Mouse (Mus musculus): ENCODE results near the gene Sp7.

Gene Sp7

DNA sequence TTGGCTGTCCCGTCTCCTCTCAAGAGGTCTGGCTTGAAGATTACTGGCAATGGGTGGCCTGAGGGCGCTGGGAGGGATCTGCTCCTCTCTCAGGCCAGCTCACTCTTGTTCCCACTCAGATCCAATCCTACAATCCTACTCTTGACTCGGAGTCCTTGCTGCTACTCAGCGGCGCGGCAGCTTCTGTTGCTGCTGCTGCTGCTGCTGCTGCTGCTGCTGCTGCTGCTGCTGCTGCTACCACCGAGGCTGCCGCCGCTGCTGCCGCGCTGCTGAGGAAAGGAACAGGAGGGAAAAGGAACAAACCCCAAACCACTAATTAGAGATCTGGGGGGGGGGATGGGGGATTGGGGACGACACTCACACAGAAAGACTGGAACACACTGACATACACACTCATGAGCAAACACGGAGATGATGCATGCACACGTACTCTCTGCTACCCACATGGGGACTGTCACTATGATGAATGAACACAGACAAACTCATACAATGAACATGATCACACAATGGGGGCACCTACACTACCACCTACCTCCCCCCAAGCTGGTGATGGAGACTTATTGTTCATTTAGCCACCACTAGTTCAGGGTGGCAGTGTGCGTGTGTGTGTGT lies at the start of gene Sp7:
TSS of gene Sp7 (minus strand) at position 450 of the 612 bp plus-strand sequence.
- DNase-seq (ENCODE audit: low read depth), result no peak

- no peak for DNase-seq (ENCODE audit: low read depth)
Observed at GRCm38 (mm10) chr15:102413687-102414086, 46.7 kb upstream of the Sp7 start.

GRCm38 (mm10) chr15:102411077-102411476 lies 44.1 kb upstream of the Sp7 start:
- no peak for DNase-seq (ENCODE audit: low read depth)

GRCm38 (mm10) chr15:102409286-102409685 lies 42.3 kb upstream of the Sp7 start:
- DNase-seq (ENCODE audit: low read depth), result no peak

DNA sequence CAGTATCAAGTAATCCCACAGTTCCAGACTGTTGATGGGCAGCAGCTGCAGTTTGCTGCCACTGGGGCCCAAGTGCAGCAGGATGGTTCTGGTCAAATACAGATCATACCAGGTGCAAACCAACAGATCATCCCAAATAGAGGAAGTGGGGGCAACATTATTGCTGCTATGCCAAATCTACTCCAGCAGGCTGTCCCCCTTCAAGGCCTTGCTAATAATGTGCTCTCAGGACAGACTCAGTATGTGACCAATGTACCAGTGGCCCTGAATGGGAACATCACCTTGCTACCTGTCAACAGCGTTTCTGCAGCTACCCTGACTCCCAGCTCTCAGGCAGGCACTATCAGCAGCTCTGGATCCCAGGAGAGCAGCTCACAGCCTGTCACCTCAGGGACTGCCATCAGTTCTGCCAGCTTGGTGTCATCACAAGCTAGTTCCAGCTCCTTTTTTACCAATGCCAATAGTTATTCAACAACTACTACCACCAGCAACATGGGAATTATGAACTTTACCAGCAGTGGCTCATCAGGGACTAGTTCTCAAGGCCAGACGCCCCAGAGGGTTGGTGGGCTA lies 41.7 kb upstream of the Sp7 start:
- no peak for DNase-seq (ENCODE audit: low read depth)

DNA sequence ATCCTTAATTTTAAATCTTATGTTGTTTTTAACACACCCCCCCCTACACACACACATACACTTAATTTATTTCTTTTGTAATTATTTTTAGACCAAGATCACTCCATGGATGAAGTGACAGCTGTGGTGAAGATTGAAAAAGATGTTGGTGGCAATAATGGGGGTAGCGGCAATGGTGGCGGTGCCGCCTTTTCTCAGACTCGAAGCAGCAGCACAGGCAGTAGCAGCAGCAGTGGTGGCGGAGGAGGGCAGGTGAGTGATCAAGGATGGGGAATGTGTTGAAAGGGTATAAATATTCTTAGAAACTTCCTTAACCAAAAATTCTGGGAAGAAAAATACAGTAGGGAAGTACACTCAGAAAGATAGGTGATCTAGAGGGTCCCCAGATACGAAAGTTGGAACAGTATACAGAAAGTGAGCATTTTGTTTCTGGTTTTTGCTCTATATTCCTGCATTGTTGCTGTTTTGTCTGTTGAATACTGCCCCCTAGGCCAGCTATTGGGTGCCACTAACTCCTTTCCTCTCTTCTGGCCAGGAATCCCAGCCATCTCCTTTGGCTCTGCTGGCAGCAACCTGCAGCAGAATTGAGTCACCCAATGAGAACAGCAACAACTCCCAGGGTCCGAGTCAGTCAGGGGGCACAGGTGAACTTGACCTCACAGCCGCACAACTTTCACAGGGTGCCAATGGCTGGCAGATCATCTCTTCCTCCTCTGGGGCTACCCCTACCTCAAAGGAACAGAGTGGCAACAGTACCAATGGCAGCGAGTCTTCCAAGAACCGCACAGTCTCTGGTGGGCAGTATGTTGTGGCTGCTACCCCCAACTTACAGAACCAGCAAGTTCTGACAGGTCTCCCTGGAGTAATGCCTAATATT lies 40.9 kb upstream of the Sp7 start:
- no peak for DNase-seq (ENCODE audit: low read depth)

DNA sequence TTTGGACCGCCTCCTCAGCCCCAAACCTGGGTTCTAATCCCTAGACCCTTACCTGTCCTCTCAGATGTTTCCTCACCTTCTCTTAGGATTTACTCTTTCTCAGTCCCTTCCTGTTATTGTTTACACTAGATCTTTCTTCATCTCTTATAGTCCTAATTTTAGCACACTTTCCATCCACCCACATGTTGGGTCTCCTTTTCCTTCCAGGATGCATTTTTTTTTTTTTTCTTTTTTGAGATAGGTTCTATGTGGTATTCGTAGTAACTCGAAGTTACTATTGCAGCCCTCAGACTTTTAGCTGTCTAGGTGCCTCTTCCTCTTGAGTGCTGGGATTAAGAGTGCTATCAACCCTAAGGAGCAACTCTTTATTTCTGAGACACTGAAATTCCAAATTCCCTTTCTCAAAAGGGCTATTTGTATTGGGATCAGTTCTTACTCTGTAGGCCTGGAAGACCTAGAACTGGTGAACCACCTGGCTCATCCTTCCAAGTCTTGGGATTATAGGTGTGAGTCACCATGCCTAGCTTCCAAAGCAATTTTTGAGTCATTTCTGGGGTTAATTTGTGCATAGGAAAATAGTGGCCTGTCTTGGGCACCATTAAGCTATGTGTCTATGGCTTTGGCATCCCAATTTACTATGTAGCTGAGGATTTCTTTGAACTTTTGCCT lies 40.1 kb upstream of the Sp7 start:
- DNase-seq (ENCODE audit: low read depth), result no peak

GRCm38 (mm10) chr15:102406196-102406911 lies 39.4 kb upstream of the Sp7 start:
- peak; percentile 60 for DNase-seq (ENCODE audit: low read depth)

GRCm38 (mm10) chr15:102405489-102406195 lies 38.7 kb upstream of the Sp7 start, which contains the start of gene Sp1:
Gene Sp1 (plus strand): TSS chr15:102406143.
- peak; percentile 100 for DNase-seq (ENCODE audit: low read depth)

DNA sequence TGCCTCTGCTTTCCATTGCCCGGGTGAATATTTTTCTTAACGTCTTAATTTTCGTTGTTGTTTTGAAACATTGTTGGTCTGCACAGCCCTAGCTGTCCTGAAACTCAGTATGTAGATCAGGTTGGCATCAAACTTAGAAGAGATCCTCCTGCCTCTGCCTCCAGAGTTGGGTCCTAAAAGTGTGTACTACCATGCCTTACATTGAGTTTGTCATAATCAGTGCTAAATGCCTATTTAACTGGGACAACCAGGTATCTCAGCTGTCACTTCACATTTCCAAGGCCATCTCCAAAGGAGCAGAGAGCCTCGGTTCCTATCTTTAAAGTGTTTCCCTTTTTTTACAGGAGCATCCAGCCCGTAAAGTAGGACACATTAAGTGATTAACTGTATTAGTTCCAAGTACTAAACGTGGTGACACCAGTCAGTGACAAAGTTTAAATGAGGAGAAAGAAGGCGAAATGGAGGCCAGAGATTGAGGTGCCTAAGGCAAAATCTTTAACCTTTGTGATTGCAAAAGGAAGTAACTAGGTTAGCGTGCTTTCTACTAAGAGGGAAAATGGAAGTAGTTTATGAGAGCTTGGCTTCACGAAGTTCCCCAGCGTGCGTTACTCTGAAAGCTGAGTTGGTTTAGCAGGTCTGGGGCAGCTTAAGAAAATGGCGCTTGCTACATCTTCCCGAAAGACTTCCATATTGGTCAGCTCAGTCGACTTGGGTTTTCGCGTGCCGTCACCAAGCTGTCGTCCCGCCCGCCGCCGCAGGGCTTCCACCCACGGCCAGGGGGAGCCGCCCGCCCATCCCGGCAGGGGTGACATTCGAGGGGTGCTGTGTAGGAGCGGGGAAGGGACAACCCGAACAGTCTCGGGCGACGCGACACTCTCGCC lies 37.9 kb upstream of the Sp7 start:
- DNase-seq (ENCODE audit: low read depth), result no peak

DNA sequence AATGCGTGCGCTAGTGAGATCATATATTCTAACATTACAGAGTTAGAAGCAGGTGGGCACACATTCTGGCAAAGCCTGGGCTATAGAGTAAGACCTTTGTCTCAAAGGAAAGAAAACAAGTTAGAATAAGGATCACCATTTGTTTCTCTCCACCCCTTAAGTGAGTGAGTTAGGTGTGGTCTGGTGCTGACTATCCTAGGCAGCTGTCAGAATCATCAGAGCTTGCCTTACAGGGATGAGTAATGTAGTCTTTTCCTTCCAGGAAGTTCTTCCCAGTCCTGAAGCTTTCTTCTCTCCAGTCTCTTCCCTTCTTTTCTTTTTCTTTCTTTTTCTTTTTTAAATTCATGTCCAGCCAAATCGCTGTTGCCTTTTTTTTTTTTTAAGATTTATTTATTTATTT lies 35.2 kb upstream of the Sp7 start:
- DNase-seq (ENCODE audit: low read depth), result no peak

DNA sequence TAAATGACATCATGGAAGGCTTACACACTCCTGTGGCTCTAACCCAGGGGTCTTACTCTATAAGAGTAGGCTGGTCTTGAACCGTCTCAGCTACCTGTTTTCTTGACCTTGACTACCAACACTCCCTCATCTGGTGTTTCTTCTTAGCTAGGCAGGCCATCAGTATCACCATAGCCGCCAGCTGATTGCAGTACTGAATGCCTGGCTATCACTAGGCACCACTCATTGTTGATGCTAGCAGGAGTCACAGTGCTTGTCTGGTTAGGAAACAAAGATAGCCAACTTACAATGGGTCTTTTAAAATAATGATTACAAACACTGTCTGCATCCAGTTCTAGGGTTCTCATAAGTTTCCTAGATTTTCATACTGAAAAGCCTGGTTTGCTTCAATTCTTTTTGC lies 34.3 kb upstream of the Sp7 start:
- no peak for DNase-seq (ENCODE audit: low read depth)

DNA sequence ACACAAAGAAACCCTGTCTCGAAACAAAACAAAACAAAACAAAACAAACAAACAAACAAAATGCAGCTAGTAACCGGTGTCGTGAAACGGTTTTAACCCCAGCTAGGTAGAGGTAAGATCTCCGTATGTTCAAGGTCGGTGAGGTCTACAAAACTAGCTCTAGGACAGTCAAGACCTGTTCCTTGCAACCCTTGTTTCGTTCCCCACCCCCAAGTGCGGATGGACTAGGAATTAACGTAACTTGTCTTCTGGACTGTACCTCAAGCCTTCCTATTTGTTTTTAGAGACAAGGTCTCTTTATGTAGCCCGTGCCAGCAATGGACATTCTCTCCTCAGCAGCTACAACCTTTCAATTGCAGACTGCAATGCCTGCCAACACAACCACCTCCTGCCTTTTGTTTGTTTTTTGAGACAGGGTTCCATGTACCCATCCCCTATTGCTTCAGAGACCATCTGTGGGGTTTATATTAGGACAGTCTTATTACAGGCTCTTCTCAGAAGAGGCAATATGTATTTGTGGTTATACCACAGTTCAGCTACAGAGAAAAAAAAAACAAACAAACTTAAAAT lies 33.6 kb upstream of the Sp7 start:
- DNase-seq (ENCODE audit: low read depth), result no peak

DNA sequence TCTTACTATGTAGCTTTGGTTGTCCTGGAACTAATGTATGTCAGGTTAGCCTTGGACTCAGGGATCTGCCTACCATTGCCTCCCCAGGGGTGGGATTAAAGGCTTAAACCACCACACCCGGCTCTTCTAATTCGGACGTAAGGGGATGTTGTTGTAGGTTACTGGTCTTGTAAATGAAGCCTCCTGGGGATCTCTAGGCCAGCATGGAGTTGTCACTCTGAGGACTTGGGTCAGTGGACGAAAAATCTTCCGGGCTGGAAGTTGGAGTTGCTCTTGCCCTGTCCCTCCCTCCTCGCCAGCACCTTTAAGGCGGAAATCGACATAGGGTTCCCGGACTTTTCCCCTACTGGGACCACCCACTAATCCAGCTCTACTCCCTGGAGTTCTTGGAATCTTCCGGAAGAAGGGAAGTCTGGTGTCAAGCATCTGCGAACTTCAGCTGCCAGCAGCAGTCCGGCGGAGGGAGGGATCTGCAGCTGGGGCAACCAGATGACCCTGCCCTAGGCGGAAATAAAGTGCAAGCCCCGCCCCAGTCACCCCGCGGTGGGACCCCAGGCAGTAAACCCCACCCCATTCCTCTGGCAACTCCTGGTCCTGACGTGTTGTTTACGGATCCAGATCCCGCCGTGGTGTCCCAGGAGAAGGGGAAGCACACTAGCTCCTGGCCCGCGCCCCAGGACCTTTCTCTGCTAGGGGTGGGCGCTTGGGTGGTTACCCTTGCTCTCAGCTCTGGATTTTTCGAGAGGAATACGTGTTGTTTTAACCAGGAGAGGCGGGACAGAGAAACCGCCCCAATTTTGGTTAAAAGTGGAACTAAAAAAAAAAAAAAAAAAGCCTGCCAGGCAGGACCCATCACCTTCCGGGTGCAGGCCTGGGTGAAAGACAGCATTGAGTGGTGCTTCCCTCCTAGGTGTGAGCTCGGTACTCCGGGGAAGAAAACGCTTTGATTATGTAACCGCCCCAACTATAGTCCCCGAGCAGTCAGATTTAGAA lies 32.5 kb upstream of the Sp7 start:
- DNase-seq (ENCODE audit: low read depth), result peak; percentile 73

GRCm38 (mm10) chr15:102398629-102399028 lies 31.6 kb upstream of the Sp7 start:
- no peak for DNase-seq (ENCODE audit: low read depth)

GRCm38 (mm10) chr15:102395061-102395460 lies 28.1 kb upstream of the Sp7 start:
- DNase-seq (ENCODE audit: low read depth), result no peak

GRCm38 (mm10) chr15:102393584-102394014 lies 26.6 kb upstream of the Sp7 start:
- DNase-seq (ENCODE audit: low read depth), result no peak

GRCm38 (mm10) chr15:102392520-102392919 lies 25.5 kb upstream of the Sp7 start:
- DNase-seq (ENCODE audit: low read depth), result no peak

- no peak for DNase-seq (ENCODE audit: low read depth)
Observed at GRCm38 (mm10) chr15:102388942-102389341, 22.0 kb upstream of the Sp7 start.
